ENCODE assay signal across 12 mouse cellular contexts in the genomic region with DNA sequence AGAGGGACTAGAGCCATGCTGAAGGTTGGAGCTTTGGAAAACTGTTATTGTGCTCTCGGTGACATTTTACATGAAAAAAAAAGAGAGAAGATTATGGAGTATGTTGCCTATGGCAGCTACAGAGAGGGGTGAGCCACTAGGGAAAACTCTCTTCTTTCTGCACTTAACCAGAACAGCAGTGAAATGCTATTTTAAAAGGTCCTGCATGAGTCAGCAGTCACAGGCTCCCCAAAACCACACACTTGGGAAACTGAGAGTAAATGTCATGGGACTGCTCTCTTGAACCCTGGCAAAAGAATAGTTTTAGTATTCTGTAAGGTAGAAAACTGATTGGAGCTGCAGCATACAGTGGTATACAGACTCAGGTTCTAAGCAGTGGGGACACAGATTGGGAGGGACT.
"Had no signal": no experiment of that assay in that cellular context is flagged by ENCODE, and none has a peak within 500 bp of the region (broad histone marks: within the 10 kb centered on the region; RNA-seq: fewer than 3 reads in every experiment).

No protein-coding gene starts in this region.

- DNase-seq: lung, adult 18-20 months; lung, embryonic 14.5 days; lung, postnatal 10 days; lung, postnatal 4 days; midbrain, embryonic 14.5 days; retina, postnatal 1 day; right cerebral cortex, postnatal 25 days; right cerebral cortex, postnatal 4 days; spleen, adult 18-20 months; thymus, adult 18-20 months; thymus, postnatal 14 days; thymus, postnatal 36 days had no signal
